Mouse (Mus musculus): ENCODE data around the gene Ldlrap1. TPM values are rescaled to one million over a fixed set of nuclear protein-coding genes. Genes with fewer than 3 reads are reported as not detected.

Gene Ldlrap1
- total and polyA plus RNA-seq, 3 experiments, result 11.5 to 12.6 (median 12.4) TPM

- H3K9ac ChIP-seq (ENCODE audit: low read depth, low read length), result no peak overlapping the region
- 87% methylated on average over 16 of the region's 16 CpGs for WGBS
- no peaks in the 10 kb centered on the region for H3K79me2 ChIP-seq (replicated peaks; ENCODE audit: control insufficient read depth, insufficient read depth, low read length)
- no peaks in the 10 kb centered on the region for H3K36me3 ChIP-seq (ENCODE audit: control insufficient read depth, insufficient read depth, low read length)
- DNase-seq, result no peak
- H3K4me1 ChIP-seq (ENCODE audit: control insufficient read depth, insufficient read depth, low read length), result no peaks in the 10 kb centered on the region
- no peak overlapping the region for H3K4me3 ChIP-seq
- peak; percentile 53 for TF ChIP-seq CTCF (IDR thresholded peaks at IDR 0.05)
- no peak for TF ChIP-seq EP300 (IDR thresholded peaks at IDR 0.05; ENCODE audit: insufficient read depth, low read depth, low read length)
- intact Hi-C loops (cut with DNase I), result no loop called here
- H3K27me3 ChIP-seq (ENCODE audit: control insufficient read depth, insufficient read depth, low read length), result no peaks in the 10 kb centered on the region
- no peak overlapping the region for H3K27ac ChIP-seq
These were observed 21.7 kb downstream of the Ldlrap1 start for GRCm38 (mm10) chr4:134745900-134746661.

GRCm38 (mm10) chr4:134743881-134744633 lies 23.8 kb downstream of the Ldlrap1 start:
- no peak overlapping the region for H3K27ac ChIP-seq

GRCm38 (mm10) chr4:134741949-134742348 lies 25.9 kb downstream of the Ldlrap1 start:
- Histone ChIP-seq H3K4me3 (no peak overlapping the region), H3K79me2 (replicated peaks; ENCODE audit: control insufficient read depth, insufficient read depth, low read length) (no peaks in the 10 kb centered on the region), H3K36me3 (ENCODE audit: control insufficient read depth, insufficient read depth, low read length) (no peaks in the 10 kb centered on the region), H3K27me3 (ENCODE audit: control insufficient read depth, insufficient read depth, low read length) (no peaks in the 10 kb centered on the region), H3K4me1 (ENCODE audit: control insufficient read depth, insufficient read depth, low read length) (no peaks in the 10 kb centered on the region), H3K27ac (no peak overlapping the region), H3K9ac (ENCODE audit: low read depth, low read length) (no peak overlapping the region)
- no peak for TF ChIP-seq EP300 (IDR thresholded peaks at IDR 0.05; ENCODE audit: insufficient read depth, low read depth, low read length)
- no peak for TF ChIP-seq POLR2A (IDR thresholded peaks at IDR 0.05; ENCODE audit: insufficient read depth, low read depth, low read length)
- no peak for TF ChIP-seq CTCF (IDR thresholded peaks at IDR 0.05)
- DNase-seq, result no peak
- WGBS, result 78% methylated on average over 8 of the region's 8 CpGs
- intact Hi-C loops (cut with DNase I), result no loop called here

More at GRCm38 (mm10) chr4:134743881-134744633, 23.8 kb downstream of the Ldlrap1 start:
- 71% methylated on average over 16 of the region's 16 CpGs for WGBS
- H3K36me3 ChIP-seq (ENCODE audit: control insufficient read depth, insufficient read depth, low read length), result no peaks in the 10 kb centered on the region
- intact Hi-C loops (cut with DNase I), result no loop called here
- no peak overlapping the region for H3K9ac ChIP-seq (ENCODE audit: low read depth, low read length)
- H3K4me3 ChIP-seq, result no peak overlapping the region
- H3K27me3 ChIP-seq (ENCODE audit: control insufficient read depth, insufficient read depth, low read length), result no peaks in the 10 kb centered on the region
- DNase-seq, result no peak
- no peaks in the 10 kb centered on the region for H3K79me2 ChIP-seq (replicated peaks; ENCODE audit: control insufficient read depth, insufficient read depth, low read length)
- no peak for TF ChIP-seq POLR2A (IDR thresholded peaks at IDR 0.05; ENCODE audit: insufficient read depth, low read depth, low read length)
- no peak for TF ChIP-seq EP300 (IDR thresholded peaks at IDR 0.05; ENCODE audit: insufficient read depth, low read depth, low read length)
- no peak for TF ChIP-seq CTCF (IDR thresholded peaks at IDR 0.05)
- H3K4me1 ChIP-seq (ENCODE audit: control insufficient read depth, insufficient read depth, low read length), result no peaks in the 10 kb centered on the region

GRCm38 (mm10) chr4:134740186-134740585 lies 27.6 kb downstream of the Ldlrap1 start:
- Histone ChIP-seq H3K79me2 (replicated peaks; ENCODE audit: control insufficient read depth, insufficient read depth, low read length) (no peaks in the 10 kb centered on the region), H3K27me3 (ENCODE audit: control insufficient read depth, insufficient read depth, low read length) (no peaks in the 10 kb centered on the region), H3K4me3 (no peak overlapping the region), H3K9ac (ENCODE audit: low read depth, low read length) (no peak overlapping the region), H3K36me3 (ENCODE audit: control insufficient read depth, insufficient read depth, low read length) (no peaks in the 10 kb centered on the region), H3K27ac (no peak overlapping the region), H3K4me1 (ENCODE audit: control insufficient read depth, insufficient read depth, low read length) (peaks cover 3% of the 10 kb centered on the region; the same call in 1 of the 2 replicates)
- 92% methylated on average over 4 of the region's 4 CpGs for WGBS
- DNase-seq, result no peak
- intact Hi-C loops (cut with DNase I), result no loop called here
- TF ChIP-seq POLR2A (IDR thresholded peaks at IDR 0.05; ENCODE audit: insufficient read depth, low read depth, low read length), result no peak
- no peak for TF ChIP-seq EP300 (IDR thresholded peaks at IDR 0.05; ENCODE audit: insufficient read depth, low read depth, low read length)
- no peak; the same call in 1 of the 2 replicates for TF ChIP-seq CTCF (IDR thresholded peaks at IDR 0.05)

- no peak overlapping the region for H3K9ac ChIP-seq (ENCODE audit: low read depth, low read length)
- no peak overlapping the region for H3K4me3 ChIP-seq
- no peaks in the 10 kb centered on the region for H3K36me3 ChIP-seq (ENCODE audit: control insufficient read depth, insufficient read depth, low read length)
- 76% methylated on average over 3 of the region's 3 CpGs for whole genome bisulfite sequencing
- H3K27ac ChIP-seq, result no peak overlapping the region
- no peaks in the 10 kb centered on the region for H3K27me3 ChIP-seq (ENCODE audit: control insufficient read depth, insufficient read depth, low read length)
- H3K79me2 ChIP-seq (replicated peaks; ENCODE audit: control insufficient read depth, insufficient read depth, low read length), result no peaks in the 10 kb centered on the region
- peaks cover 7% of the 10 kb centered on the region for H3K4me1 ChIP-seq (ENCODE audit: control insufficient read depth, insufficient read depth, low read length)
- intact Hi-C loops (cut with DNase I), result no loop called here
- no peak for DNase-seq
- TF ChIP-seq POLR2A (IDR thresholded peaks at IDR 0.05; ENCODE audit: insufficient read depth, low read depth, low read length) (no peak), CTCF (IDR thresholded peaks at IDR 0.05) (no peak), EP300 (IDR thresholded peaks at IDR 0.05; ENCODE audit: insufficient read depth, low read depth, low read length) (no peak)
These were observed 28.3 kb downstream of the Ldlrap1 start for GRCm38 (mm10) chr4:134739530-134739929.
